Mouse (Mus musculus): Measurements from ENCODE around the gene Tmem123. TPM values are rescaled to one million over a fixed set of nuclear protein-coding genes. Genes with fewer than 3 reads are reported as not detected.

Tmem123 gene
- polyA plus RNA-seq, 1 experiment from 2014 or later = 84.6 TPM

- ATAC-seq (replicated peaks; ENCODE audit: insufficient number of reproducible peaks, insufficient read depth, low FRiP score, low read depth) = no peak
- Histone ChIP-seq H3K27me3 (no peaks in the 10 kb centered on the region), H3K9ac (no peak overlapping the region), H3K36me3 (peaks cover 18% of the 10 kb centered on the region; the same call in 1 of the 2 replicates), H3K9me3 (replicated peaks) (no peaks in the 10 kb centered on the region), H3K4me3 (no peak overlapping the region), H3K4me1 (replicated peaks) (peaks cover 14% of the 10 kb centered on the region), H3K4me2 (no peak overlapping the region), H3K27ac (no peak overlapping the region)
- 82% methylated on average over 3 of the region's 3 CpGs for WGBS
Observed at GRCm38 (mm10) chr9:7775986-7776385, 12.1 kb downstream of the Tmem123 start.

- Histone ChIP-seq H3K4me1 (replicated peaks) (peaks cover 11% of the 10 kb centered on the region), H3K9ac (no peak overlapping the region), H3K4me3 (no peak overlapping the region), H3K36me3 (peaks cover 18% of the 10 kb centered on the region; the same call in 1 of the 2 replicates), H3K27ac (no peak overlapping the region), H3K4me2 (no peak overlapping the region), H3K9me3 (replicated peaks) (no peaks in the 10 kb centered on the region), H3K27me3 (no peaks in the 10 kb centered on the region)
- WGBS = 94% methylated on average over 1 of the region's 1 CpGs
- ATAC-seq (replicated peaks; ENCODE audit: insufficient number of reproducible peaks, insufficient read depth, low FRiP score, low read depth) = no peak
Observed at GRCm38 (mm10) chr9:7776940-7777339, 13.1 kb downstream of the Tmem123 start.

GRCm38 (mm10) chr9:7777652-7778051 lies 13.8 kb downstream of the Tmem123 start:
- Histone ChIP-seq H3K27ac (no peak overlapping the region), H3K4me3 (no peak overlapping the region), H3K9me3 (replicated peaks) (no peaks in the 10 kb centered on the region), H3K9ac (no peak overlapping the region), H3K27me3 (no peaks in the 10 kb centered on the region), H3K36me3 (peaks cover 18% of the 10 kb centered on the region; the same call in 1 of the 2 replicates), H3K4me2 (no peak overlapping the region), H3K4me1 (replicated peaks) (peaks cover 4% of the 10 kb centered on the region)
- ATAC-seq (replicated peaks; ENCODE audit: insufficient number of reproducible peaks, insufficient read depth, low FRiP score, low read depth) = no peak
- 69% methylated on average over 1 of the region's 1 CpGs for WGBS

GRCm38 (mm10) chr9:7778771-7779170 lies 14.9 kb downstream of the Tmem123 start:
- Histone ChIP-seq H3K9me3 (replicated peaks) (no peaks in the 10 kb centered on the region), H3K9ac (no peak overlapping the region), H3K4me1 (replicated peaks) (0 out of 2 replicates have a peak, but pooled peaks cover 2% of the 10 kb centered on the region), H3K36me3 (peaks cover 17% of the 10 kb centered on the region; the same call in 1 of the 2 replicates), H3K27me3 (no peaks in the 10 kb centered on the region), H3K27ac (no peak overlapping the region), H3K4me2 (no peak overlapping the region), H3K4me3 (no peak overlapping the region)
- WGBS = 77% methylated on average over 7 of the region's 7 CpGs
- no peak for ATAC-seq (replicated peaks; ENCODE audit: insufficient number of reproducible peaks, insufficient read depth, low FRiP score, low read depth)

- Histone ChIP-seq H3K9me3 (replicated peaks) (no peaks in the 10 kb centered on the region), H3K4me3 (no peak overlapping the region), H3K27me3 (no peaks in the 10 kb centered on the region), H3K27ac (no peak overlapping the region), H3K4me1 (replicated peaks) (peaks cover 10% of the 10 kb centered on the region), H3K4me2 (no peak overlapping the region), H3K36me3 (peaks cover 20% of the 10 kb centered on the region), H3K9ac (no peak overlapping the region)
- no peak for ATAC-seq (replicated peaks; ENCODE audit: insufficient number of reproducible peaks, insufficient read depth, low FRiP score, low read depth)
- 84% methylated on average over 4 of the region's 4 CpGs for WGBS
Observed at GRCm38 (mm10) chr9:7779786-7780185, 15.9 kb downstream of the Tmem123 start.

- H3K4me1 ChIP-seq (replicated peaks) = peaks cover 15% of the 10 kb centered on the region
- no peak overlapping the region for H3K4me2 ChIP-seq
- no peaks in the 10 kb centered on the region for H3K9me3 ChIP-seq (replicated peaks)
- H3K36me3 ChIP-seq = peaks cover 20% of the 10 kb centered on the region
- H3K4me3 ChIP-seq = no peak overlapping the region
- no peak for ATAC-seq (replicated peaks; ENCODE audit: insufficient number of reproducible peaks, insufficient read depth, low FRiP score, low read depth)
- no peak overlapping the region for H3K27ac ChIP-seq
- no peaks in the 10 kb centered on the region for H3K27me3 ChIP-seq
- WGBS = 80% methylated on average over 8 of the region's 8 CpGs
- no peak overlapping the region for H3K9ac ChIP-seq
Observed at GRCm38 (mm10) chr9:7780250-7781150, 16.7 kb downstream of the Tmem123 start.

GRCm38 (mm10) chr9:7783823-7784614 lies 20.2 kb downstream of the Tmem123 start:
- Histone ChIP-seq H3K27ac (peak overlapping the region; percentile 7; the same call in 1 of the 2 replicates), H3K36me3 (peaks cover 14% of the 10 kb centered on the region), H3K4me1 (replicated peaks) (peaks cover 15% of the 10 kb centered on the region), H3K4me2 (no peak overlapping the region), H3K9ac (no peak overlapping the region), H3K9me3 (replicated peaks) (no peaks in the 10 kb centered on the region), H3K27me3 (no peaks in the 10 kb centered on the region), H3K4me3 (no peak overlapping the region)
- WGBS = 67% methylated on average over 15 of the region's 15 CpGs
- ATAC-seq (replicated peaks; ENCODE audit: insufficient number of reproducible peaks, insufficient read depth, low FRiP score, low read depth) = no peak

- WGBS = 34% methylated on average over 1 of the region's 1 CpGs
- ATAC-seq (replicated peaks; ENCODE audit: insufficient number of reproducible peaks, insufficient read depth, low FRiP score, low read depth) = peak; percentile 23; the same call in 1 of the 2 replicates
- 0 out of 2 replicates have a peak overlapping the region, but pooled peaks have one; percentile 7 for H3K27ac ChIP-seq
Observed at GRCm38 (mm10) chr9:7784615-7785012, 20.8 kb downstream of the Tmem123 start.

GRCm38 (mm10) chr9:7785396-7785795 lies 21.6 kb downstream of the Tmem123 start:
- Histone ChIP-seq H3K36me3 (peaks cover 14% of the 10 kb centered on the region), H3K9me3 (replicated peaks) (no peaks in the 10 kb centered on the region), H3K4me2 (no peak overlapping the region), H3K4me3 (no peak overlapping the region), H3K27ac (no peak overlapping the region; the same call in 1 of the 2 replicates), H3K4me1 (replicated peaks) (peaks cover 15% of the 10 kb centered on the region), H3K27me3 (no peaks in the 10 kb centered on the region), H3K9ac (no peak overlapping the region)
- WGBS = 84% methylated on average over 3 of the region's 3 CpGs
- ATAC-seq (replicated peaks; ENCODE audit: insufficient number of reproducible peaks, insufficient read depth, low FRiP score, low read depth) = no peak

More at GRCm38 (mm10) chr9:7784615-7785012, 20.8 kb downstream of the Tmem123 start:
- H3K4me2 ChIP-seq = no peak overlapping the region
- H3K4me3 ChIP-seq = no peak overlapping the region
- peaks cover 15% of the 10 kb centered on the region for H3K4me1 ChIP-seq (replicated peaks)
- no peaks in the 10 kb centered on the region for H3K9me3 ChIP-seq (replicated peaks)
- H3K36me3 ChIP-seq = peaks cover 14% of the 10 kb centered on the region
- H3K9ac ChIP-seq = no peak overlapping the region
- H3K27me3 ChIP-seq = no peaks in the 10 kb centered on the region

- Histone ChIP-seq H3K4me1 (replicated peaks) (peaks cover 15% of the 10 kb centered on the region), H3K27me3 (no peaks in the 10 kb centered on the region), H3K27ac (no peak overlapping the region), H3K9ac (no peak overlapping the region), H3K4me3 (no peak overlapping the region), H3K36me3 (peaks cover 19% of the 10 kb centered on the region), H3K4me2 (no peak overlapping the region), H3K9me3 (replicated peaks) (no peaks in the 10 kb centered on the region)
- ATAC-seq (replicated peaks; ENCODE audit: insufficient number of reproducible peaks, insufficient read depth, low FRiP score, low read depth) = no peak
- WGBS = 87% methylated on average over 7 of the region's 7 CpGs
Observed at GRCm38 (mm10) chr9:7786086-7786485, 22.2 kb downstream of the Tmem123 start.

- Histone ChIP-seq H3K36me3 (peaks cover 31% of the 10 kb centered on the region), H3K27me3 (no peaks in the 10 kb centered on the region), H3K9ac (no peak overlapping the region), H3K4me3 (no peak overlapping the region), H3K9me3 (replicated peaks) (no peaks in the 10 kb centered on the region), H3K27ac (no peak overlapping the region), H3K4me1 (replicated peaks) (peaks cover 15% of the 10 kb centered on the region), H3K4me2 (no peak overlapping the region)
- 75% methylated on average over 6 of the region's 6 CpGs for WGBS
- no peak for ATAC-seq (replicated peaks; ENCODE audit: insufficient number of reproducible peaks, insufficient read depth, low FRiP score, low read depth)
Observed at GRCm38 (mm10) chr9:7788411-7788810, 24.6 kb downstream of the Tmem123 start.
